ENCODE assay signal across 17 mouse cellular contexts in the genomic region with DNA sequence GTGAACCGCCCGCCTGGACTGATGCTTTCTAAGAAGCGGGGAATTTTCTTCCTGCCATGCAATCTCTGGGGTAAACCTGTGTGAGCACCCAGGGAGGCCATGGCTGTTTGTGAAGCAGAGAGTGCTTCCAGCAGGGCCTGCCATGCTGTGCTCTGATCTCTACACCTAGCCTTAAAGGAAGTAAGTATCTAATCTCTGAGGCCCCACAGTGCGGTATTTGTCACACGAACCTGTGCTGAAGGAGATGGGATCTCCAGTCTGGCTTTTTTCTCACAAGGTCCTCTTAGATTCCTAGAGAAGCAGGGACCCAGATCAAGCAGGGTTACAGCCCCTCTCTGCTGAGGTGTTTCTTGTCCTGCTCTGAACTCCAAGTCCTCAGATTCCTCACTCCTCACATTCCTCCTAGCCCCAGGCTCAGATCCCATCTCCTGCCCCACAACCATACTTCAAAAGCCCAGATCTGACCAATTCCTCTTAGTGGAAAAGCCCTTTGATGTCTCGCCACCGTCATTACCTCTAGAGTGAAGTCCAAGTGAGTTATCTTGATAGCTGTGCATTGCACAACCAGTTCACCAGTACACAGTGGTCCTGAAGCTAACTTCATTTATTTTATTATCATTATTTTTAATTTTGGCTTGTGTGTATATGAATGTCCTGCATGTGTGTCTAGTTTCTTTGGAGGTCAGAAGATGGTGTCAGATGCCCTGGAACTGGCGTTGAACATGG. TPM values are rescaled to one million over a fixed set of nuclear protein-coding genes. Genes with fewer than 3 reads are reported as not detected.
DNase-seq lines count a peak whose midpoint lies in the region; ATAC-seq and TF ChIP-seq lines count a peak whose summit lies in the region.
"Had no signal": no experiment of that assay in that cellular context is flagged by ENCODE, and none has a peak within 500 bp of the region (broad histone marks: within the 10 kb centered on the region; RNA-seq: fewer than 3 reads in every experiment).

No protein-coding gene starts in this region.

- no peak for TF ChIP-seq CTCF in E14TG2a.4 (conservative IDR thresholded peaks at IDR 0.05; ENCODE audit: low read length)

- H3K4me2 ChIP-seq in intestine, embryonic 15.5 days (replicated peaks): peak overlapping the region; percentile 22; the same call in 1 of the 2 replicates
- H3K4me2 ChIP-seq in liver, embryonic 13.5 days: no peak overlapping the region
- H3K4me2 ChIP-seq in neural tube, embryonic 15.5 days: no peak overlapping the region
- H3K4me2 ChIP-seq: forebrain, embryonic 15.5 days; hindbrain, embryonic 13.5 days; neural tube, embryonic 12.5 days had no signal

- H3K27me3 ChIP-seq in heart, embryonic 10.5 days (ENCODE audit: insufficient read depth, poor library complexity, severe bottlenecking): 0 out of 2 replicates have a peak, but pooled peaks cover 7% of the 10 kb centered on the region
- peaks cover 17% of the 10 kb centered on the region for H3K27me3 ChIP-seq in E14TG2a.4 (ENCODE audit: insufficient read depth, low read length)
- no peaks in the 10 kb centered on the region for H3K27me3 ChIP-seq in intestine, embryonic 15.5 days (replicated peaks)
- H3K27me3 ChIP-seq in liver, embryonic 13.5 days: no peaks in the 10 kb centered on the region
- no peaks in the 10 kb centered on the region for H3K27me3 ChIP-seq in neural tube, embryonic 15.5 days (replicated peaks)
- H3K27me3 ChIP-seq: forebrain, embryonic 15.5 days; neural tube, embryonic 12.5 days had no signal

- peaks cover 30% of the 10 kb centered on the region for H3K4me1 ChIP-seq in heart, embryonic 10.5 days
- peaks cover 47% of the 10 kb centered on the region for H3K4me1 ChIP-seq in E14TG2a.4 (replicated peaks; ENCODE audit: low read depth, low read length)
- peaks cover 16% of the 10 kb centered on the region for H3K4me1 ChIP-seq in intestine, embryonic 15.5 days (replicated peaks)
- peaks cover 18% of the 10 kb centered on the region for H3K4me1 ChIP-seq in liver, embryonic 13.5 days (replicated peaks)
- peaks cover 3% of the 10 kb centered on the region; the same call in 1 of the 2 replicates for H3K4me1 ChIP-seq in neural tube, embryonic 15.5 days
- H3K4me1 ChIP-seq: forebrain, embryonic 15.5 days had no signal

- peak overlapping the region; percentile 60 for H3K27ac ChIP-seq in heart, embryonic 10.5 days
- H3K27ac ChIP-seq in intestine, embryonic 15.5 days: peak overlapping the region; percentile 63
- H3K27ac ChIP-seq in liver, embryonic 13.5 days: peak overlapping the region; percentile 44
- no peak overlapping the region for H3K27ac ChIP-seq in neural tube, embryonic 15.5 days (replicated peaks)
- H3K27ac ChIP-seq: forebrain, embryonic 15.5 days; hindbrain, embryonic 13.5 days; neural tube, embryonic 12.5 days had no signal

- no peak overlapping the region for H3K4me3 ChIP-seq in heart, embryonic 10.5 days
- H3K4me3 ChIP-seq in E14TG2a.4 (replicated peaks; ENCODE audit: low read length): peak overlapping the region; percentile 32
- H3K4me3 ChIP-seq in intestine, embryonic 15.5 days (replicated peaks): no peak overlapping the region
- no peak overlapping the region for H3K4me3 ChIP-seq in liver, embryonic 13.5 days (replicated peaks)
- H3K4me3 ChIP-seq in neural tube, embryonic 15.5 days (replicated peaks): no peak overlapping the region
- H3K4me3 ChIP-seq: forebrain, embryonic 15.5 days; hindbrain, embryonic 13.5 days; neural tube, embryonic 12.5 days had no signal

- no peaks in the 10 kb centered on the region for H3K36me3 ChIP-seq in heart, embryonic 10.5 days
- no peaks in the 10 kb centered on the region for H3K36me3 ChIP-seq in E14TG2a.4 (ENCODE audit: insufficient read depth, low read length)
- no peaks in the 10 kb centered on the region for H3K36me3 ChIP-seq in intestine, embryonic 15.5 days
- no peaks in the 10 kb centered on the region for H3K36me3 ChIP-seq in liver, embryonic 13.5 days
- H3K36me3 ChIP-seq in neural tube, embryonic 15.5 days: no peaks in the 10 kb centered on the region
- H3K36me3 ChIP-seq: forebrain, embryonic 15.5 days; hindbrain, embryonic 13.5 days; neural tube, embryonic 12.5 days had no signal

- 24% methylated on average over 8 of the region's 8 CpGs for WGBS in heart, embryonic 10.5 days
- 42% methylated on average over 8 of the region's 8 CpGs for WGBS in intestine, embryonic 15.5 days
- WGBS in liver, embryonic 13.5 days (ENCODE audit: insufficient replicate concordance): 38% methylated on average over 8 of the region's 8 CpGs
- 58% methylated on average over 8 of the region's 8 CpGs for WGBS in neural tube, embryonic 15.5 days

- no peak for DNase-seq in heart, embryonic 10.5 days (ENCODE audit: low spot score)
- DNase-seq in heart, adult 9 months (ENCODE audit: low spot score in 2 of 2): no peak
- no peak for DNase-seq in liver, embryonic 13.5 days
- DNase-seq in urinary bladder, postnatal 25 days (ENCODE audit: low spot score): no peak
- DNase-seq in c-Kit-positive CD71-positive TER-119-positive erythroid progenitor cells, embryonic 14.5 days (ENCODE audit: low spot score): no peak
- DNase-seq: adrenal gland, adult 8-10 months; cerebellum, adult 2 months; kidney, adult 2 months; kidney, postnatal 4 days; lung, postnatal 10 days; right cerebral cortex, postnatal 25 days had no signal

- peak overlapping the region; percentile 17; the same call in 1 of the 2 replicates for H3K9ac ChIP-seq in intestine, embryonic 15.5 days
- no peak overlapping the region for H3K9ac ChIP-seq in liver, embryonic 13.5 days
- no peak overlapping the region for H3K9ac ChIP-seq in neural tube, embryonic 15.5 days (replicated peaks)
- H3K9ac ChIP-seq: forebrain, embryonic 15.5 days; hindbrain, embryonic 13.5 days; neural tube, embryonic 12.5 days had no signal

- H3K9me3 ChIP-seq in heart, embryonic 10.5 days: 0 out of 2 replicates have a peak, but pooled peaks cover 3% of the 10 kb centered on the region
- H3K9me3 ChIP-seq in E14TG2a.4 (ENCODE audit: low read length): no peaks in the 10 kb centered on the region
- H3K9me3 ChIP-seq in intestine, embryonic 15.5 days: no peaks in the 10 kb centered on the region
- no peaks in the 10 kb centered on the region for H3K9me3 ChIP-seq in liver, embryonic 13.5 days (replicated peaks)
- no peaks in the 10 kb centered on the region for H3K9me3 ChIP-seq in neural tube, embryonic 15.5 days (replicated peaks)
- H3K9me3 ChIP-seq: forebrain, embryonic 15.5 days had no signal

- peak; percentile 72 for ATAC-seq in intestine, embryonic 15.5 days
- ATAC-seq in liver, embryonic 13.5 days (ENCODE audit: low read depth): no peak
- ATAC-seq in neural tube, embryonic 15.5 days (ENCODE audit: low FRiP score): no peak
- ATAC-seq: forebrain, embryonic 15.5 days had no signal

RNA-seq across cellular contexts. Expression of a gene that starts 22.5 kb away (rescaled TPM):
- 382 and 559 TPM in 2 replicates for polyA plus RNA-seq in heart, embryonic 10.5 days (2016; fragmentation: Nextera tagmentation; extraction: Ambion mirVana)
- 426 and 441 TPM in 2 replicates for polyA plus RNA-seq in intestine, embryonic 15.5 days (2015; fragmentation: Nextera tagmentation; extraction: Ambion mirVana)
- 168 and 194 TPM in 2 replicates for polyA plus RNA-seq in liver, embryonic 13.5 days (2015; fragmentation: Nextera tagmentation; extraction: Ambion mirVana)
- polyA plus RNA-seq in neural tube, embryonic 15.5 days (2015; fragmentation: Nextera tagmentation; extraction: Ambion mirVana): 151 and 215 TPM in 2 replicates

RNA-seq across cellular contexts. Expression of a gene that starts 25.5 kb away (rescaled TPM):
- 0.36 TPM in 2 replicates for polyA plus RNA-seq in heart, embryonic 10.5 days (2016; fragmentation: Nextera tagmentation; extraction: Ambion mirVana)
- polyA plus RNA-seq in intestine, embryonic 15.5 days (2015; fragmentation: Nextera tagmentation; extraction: Ambion mirVana): 0.58 and 0.93 TPM in 2 replicates
- polyA plus RNA-seq in liver, embryonic 13.5 days (2015; fragmentation: Nextera tagmentation; extraction: Ambion mirVana): 0.22 and 0.32 TPM in 2 replicates
- polyA plus RNA-seq in neural tube, embryonic 15.5 days (2015; fragmentation: Nextera tagmentation; extraction: Ambion mirVana): 0.09 and 0.22 TPM in 2 replicates
- polyA plus RNA-seq: forebrain, embryonic 15.5 days had no signal

RNA-seq across cellular contexts. Expression of a gene that starts 39.6 kb away (rescaled TPM):
- polyA plus RNA-seq in heart, embryonic 10.5 days (2016; fragmentation: Nextera tagmentation; extraction: Ambion mirVana): 207 and 238 TPM in 2 replicates
- polyA plus RNA-seq in intestine, embryonic 15.5 days (2015; fragmentation: Nextera tagmentation; extraction: Ambion mirVana): 183 and 194 TPM in 2 replicates
- 208 and 245 TPM in 2 replicates for polyA plus RNA-seq in liver, embryonic 13.5 days (2015; fragmentation: Nextera tagmentation; extraction: Ambion mirVana)
- polyA plus RNA-seq in neural tube, embryonic 15.5 days (2015; fragmentation: Nextera tagmentation; extraction: Ambion mirVana): 25.8 and 71.2 TPM in 2 replicates
